Mouse (Mus musculus) testis, adult 2 months (tissue): ENCODE measurements around the gene Chst8.

Source experiments
- CTCF ChIP-seq: fragments of 200-500 bp; IDR thresholded peaks from 2 replicates; pipeline ENCODE4 v1.5.1; 2012; ENCODE audit warnings: low read depth, mild to moderate bottlenecking, inconsistent platforms, low read length, moderate library complexity; ENCODE audit not compliant: control insufficient read depth, insufficient read depth, insufficient replicate concordance
- POLR2A ChIP-seq: fragments of 200-500 bp; IDR thresholded peaks from 2 replicates; pipeline ENCODE4 v1.6.1; 2012; ENCODE audit warnings: low read depth, mild to moderate bottlenecking, inconsistent platforms, low read length, moderate library complexity; ENCODE audit not compliant: control insufficient read depth

DNA sequence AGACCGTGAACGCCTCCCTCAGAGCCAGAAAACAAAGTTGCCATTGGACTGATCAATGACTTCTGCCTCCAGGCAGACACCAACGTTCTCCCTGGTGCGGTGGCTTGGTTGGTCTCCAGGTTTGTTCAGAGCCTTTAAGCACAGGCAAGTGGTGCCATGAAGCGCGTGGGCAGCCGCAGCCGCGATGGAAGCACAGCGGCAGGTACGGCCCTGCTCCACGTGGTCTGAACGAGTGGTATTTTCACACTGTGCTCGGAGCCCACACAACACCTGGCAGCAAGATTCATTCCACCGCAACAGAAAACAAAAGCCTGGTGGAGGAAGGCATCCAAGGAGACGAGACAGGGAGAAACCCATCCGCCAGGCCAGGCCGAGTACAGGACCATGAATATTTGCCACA, 7.3 kb upstream of the Chst8 start:
- TF ChIP-seq POLR2A (no peak), CTCF (no peak)
